Mouse (Mus musculus): ENCODE data around the gene Gimap7.
"Not testable (repeated sequence)": the region's sequence is repeated elsewhere in the genome, so short reads cannot be mapped to it uniquely, and the experiment has no call there.

The Gimap7 gene

GRCm38 (mm10) chr6:48718455-48718854 is at the start of gene Gimap7, which contains the start of gene Gm28053:
Gene Gimap7, plus strand, starts transcription at chr6:48718621.
Gene Gm28053, plus strand, starts transcription at chr6:48718607.
- DNase-seq (ENCODE audit: low read depth), result no peak

GRCm38 (mm10) chr6:48669446-48669969 is 48.9 kb upstream of the Gimap7 start:
- DNase-seq (ENCODE audit: low read depth), result no peak

- DNase-seq (ENCODE audit: low read depth), result no peak
These were observed 43.9 kb upstream of the Gimap7 start for GRCm38 (mm10) chr6:48674291-48675058.

DNA sequence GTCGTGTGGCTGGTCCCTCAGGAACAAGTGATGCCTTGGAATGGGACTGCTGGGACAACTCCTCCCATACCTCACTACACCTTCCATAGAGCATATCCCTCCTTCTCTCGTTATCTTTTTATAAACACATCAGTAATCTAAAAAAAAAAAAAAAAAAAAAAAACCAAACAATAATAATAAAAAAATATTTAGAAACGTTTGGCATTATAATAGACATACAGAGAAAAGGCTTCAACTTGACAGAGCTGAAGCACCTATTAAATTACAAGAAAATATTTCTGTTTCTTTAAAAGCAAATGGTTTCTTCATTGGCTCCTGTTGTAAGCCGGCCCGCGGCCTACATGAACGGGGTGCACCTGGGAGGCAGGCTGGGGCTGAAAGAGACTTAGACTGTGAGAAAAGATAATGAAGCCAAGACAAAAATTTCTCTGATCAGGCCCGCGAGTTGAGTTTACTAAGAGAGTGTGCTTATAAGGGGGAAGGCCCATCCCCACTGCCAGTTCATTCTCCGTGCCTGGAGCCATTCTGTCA is 43.0 kb upstream of the Gimap7 start:
- no peak for DNase-seq (ENCODE audit: low read depth)

- no peak for DNase-seq (ENCODE audit: low read depth)
These were observed 42.2 kb upstream of the Gimap7 start, which contains the start of gene Gimap9 for GRCm38 (mm10) chr6:48675931-48676859. Gene Gimap9, plus strand, starts transcription at chr6:48676129.

- DNase-seq (ENCODE audit: low read depth), result no peak
These were observed 41.5 kb upstream of the Gimap7 start for GRCm38 (mm10) chr6:48676860-48677415.

- no peak for DNase-seq (ENCODE audit: low read depth)
These were observed 40.7 kb upstream of the Gimap7 start for GRCm38 (mm10) chr6:48677492-48678345.

DNA sequence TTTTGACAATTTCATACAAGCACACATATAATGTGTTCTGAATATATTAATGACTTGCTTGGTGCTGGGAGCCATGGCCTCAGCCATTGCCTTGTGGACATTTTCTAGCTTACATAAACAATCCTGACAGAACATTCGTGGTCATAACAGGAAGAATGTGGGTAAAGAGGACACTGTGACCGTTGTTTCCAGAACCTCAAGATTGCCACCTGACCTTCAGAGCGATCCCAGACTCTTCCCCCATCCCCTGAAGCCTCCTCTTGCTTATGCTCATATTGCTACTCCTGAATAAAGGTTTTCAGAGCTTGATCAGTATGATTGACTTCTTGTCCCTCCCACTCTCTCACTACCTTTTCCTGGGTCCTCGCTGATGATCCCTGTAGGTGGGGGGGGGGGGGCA is 40.0 kb upstream of the Gimap7 start:
- DNase-seq (ENCODE audit: low read depth), result no peak

DNA sequence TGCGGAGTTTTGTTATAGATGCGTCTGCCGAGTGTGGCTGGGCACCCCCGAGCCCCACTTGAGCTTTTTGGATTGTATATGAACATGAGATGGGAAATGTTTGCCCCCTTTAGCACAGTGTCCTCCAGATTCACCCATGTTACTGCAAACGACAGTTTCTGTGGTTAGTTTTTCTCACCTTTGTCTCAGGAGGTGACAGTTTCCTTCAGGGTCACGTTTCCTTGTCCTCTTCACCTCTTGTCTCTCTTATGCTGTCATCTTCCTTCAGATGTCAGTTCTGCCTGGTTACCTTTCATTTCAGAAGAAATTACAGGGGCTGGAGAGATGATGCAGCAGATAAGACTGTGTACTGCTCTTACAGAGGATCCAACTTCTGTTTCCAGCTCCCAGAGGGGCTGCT is 38.7 kb upstream of the Gimap7 start:
- DNase-seq (ENCODE audit: low read depth), result no peak

DNA sequence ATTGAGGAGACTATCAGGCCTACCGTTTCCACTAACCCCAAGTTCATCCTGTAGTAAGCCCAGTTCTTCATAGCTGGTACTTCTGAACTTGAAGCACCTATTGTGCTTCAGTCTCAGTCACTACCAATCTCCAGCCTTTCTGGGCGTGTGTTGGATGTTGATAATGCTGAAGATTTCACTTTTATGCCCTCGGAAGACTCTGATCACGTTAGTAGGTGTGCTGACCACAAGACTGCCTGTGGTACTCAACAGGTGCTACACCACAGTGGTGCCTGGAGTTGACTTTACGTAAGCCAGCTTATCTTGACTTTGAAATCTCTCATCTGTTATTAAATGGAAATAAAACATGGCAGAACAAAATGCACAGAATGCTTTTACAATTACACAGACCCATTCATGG is 38.0 kb upstream of the Gimap7 start:
- DNase-seq (ENCODE audit: low read depth), result no peak

GRCm38 (mm10) chr6:48681472-48682090 is 36.8 kb upstream of the Gimap7 start:
- DNase-seq (ENCODE audit: low read depth), result no peak

- no peak for DNase-seq (ENCODE audit: low read depth)
These were observed 36.1 kb upstream of the Gimap7 start for GRCm38 (mm10) chr6:48682271-48682670.

- not testable (repeated sequence) for DNase-seq (ENCODE audit: low read depth)
These were observed 35.1 kb upstream of the Gimap7 start for GRCm38 (mm10) chr6:48683263-48683821.

DNA sequence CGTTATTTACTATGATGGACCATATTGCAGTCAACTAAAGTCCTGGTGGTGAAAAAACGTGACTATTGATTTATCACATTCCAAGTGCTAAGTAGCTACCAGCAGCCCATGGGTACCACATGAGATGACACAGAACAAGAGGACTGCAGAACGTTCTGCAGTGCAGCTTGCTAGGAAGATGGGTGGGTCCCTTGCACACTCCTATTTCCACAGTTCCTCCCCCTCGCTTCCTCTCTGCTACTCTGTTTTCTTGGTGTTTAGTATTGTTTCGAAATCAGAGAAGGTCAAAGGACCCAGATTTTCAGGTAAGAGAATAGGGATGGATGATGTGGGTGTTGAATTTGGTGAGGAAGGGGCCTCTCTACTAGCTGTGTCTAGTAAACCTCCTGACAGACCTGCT is 34.1 kb upstream of the Gimap7 start, which contains the start of gene Gimap4:
Gene Gimap4 (plus strand): TSS at position 231 of the 400 bp plus-strand sequence.
- DNase-seq (ENCODE audit: low read depth), result no peak

GRCm38 (mm10) chr6:48684806-48685205 is 33.6 kb upstream of the Gimap7 start:
- DNase-seq (ENCODE audit: low read depth), result no peak

DNA sequence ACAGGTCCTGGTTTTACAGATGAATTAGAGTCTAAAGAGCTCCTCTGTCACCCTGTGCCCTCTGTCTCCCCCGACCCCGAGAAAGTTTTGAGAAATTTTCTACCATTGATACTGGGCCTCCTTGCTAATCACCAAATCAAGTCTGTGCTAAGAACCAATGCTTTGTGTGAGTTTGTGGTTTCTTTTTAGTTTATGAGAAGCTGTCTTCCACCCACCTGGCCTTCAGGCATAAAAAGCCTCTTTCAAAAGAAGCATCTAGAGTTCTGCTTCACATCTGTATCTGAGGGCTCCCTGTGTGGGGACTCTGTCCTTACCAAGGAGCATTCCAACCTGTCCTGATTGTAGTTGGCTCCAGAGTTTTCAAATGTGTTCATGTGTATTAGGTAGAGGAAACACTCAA is 33.2 kb upstream of the Gimap7 start:
- no peak for DNase-seq (ENCODE audit: low read depth)

- DNase-seq (ENCODE audit: low read depth), result no peak
These were observed 32.4 kb upstream of the Gimap7 start for GRCm38 (mm10) chr6:48685694-48686665.

GRCm38 (mm10) chr6:48687077-48687476 is 31.3 kb upstream of the Gimap7 start:
- no peak for DNase-seq (ENCODE audit: low read depth)

- no peak for DNase-seq (ENCODE audit: low read depth)
These were observed 29.1 kb upstream of the Gimap7 start for GRCm38 (mm10) chr6:48689320-48689719.
